Mouse (Mus musculus) intestine, embryonic 16.5 days (tissue): ENCODE measurements around the gene Mcrip2. TPM values are rescaled to one million over a fixed set of nuclear protein-coding genes. Genes with fewer than 3 reads are reported as not detected.

Source experiments
- ATAC-seq: fragments of 200-750 bp; cut with Nextera tagmentation; 2 replicates; pipeline ENCODE4 v1.8.0; 2017; ENCODE audit warnings: moderate TSS enrichment, moderate library complexity
- H3K27ac ChIP-seq: fragments of 300-500 bp; sonication (generic); 2 replicates; pipeline ENCODE4 v1.5.1; 2014; ENCODE audit warnings: mild to moderate bottlenecking, low read length
- H3K27me3 ChIP-seq: fragments of 300-500 bp; sonication (generic); replicated peaks from 2 replicates; pipeline ENCODE4 v1.6.1; 2014; ENCODE audit warnings: low read length, control low read depth, mixed read lengths; ENCODE audit not compliant: control insufficient read depth, insufficient read depth
- H3K36me3 ChIP-seq: fragments of 300-500 bp; sonication (generic); 2 replicates; pipeline ENCODE4 v1.6.1; 2014; ENCODE audit warnings: low read length, control low read depth; ENCODE audit not compliant: control insufficient read depth, insufficient read depth
- H3K4me1 ChIP-seq: fragments of 300-500 bp; sonication (generic); 2 replicates; pipeline ENCODE4 v1.6.1; 2014; ENCODE audit warnings: low read length, control low read depth, mixed read lengths; ENCODE audit not compliant: control insufficient read depth, insufficient read depth
- H3K4me2 ChIP-seq: fragments of 300-500 bp; sonication (generic); 2 replicates; pipeline ENCODE4 v1.6.1; 2014; ENCODE audit warnings: low read depth, low read length, control low read depth
- H3K4me3 ChIP-seq: fragments of 300-500 bp; sonication (generic); 2 replicates; pipeline ENCODE4 v1.5.1; 2014; ENCODE audit warnings: mild to moderate bottlenecking, low read length
- H3K9ac ChIP-seq: fragments of 300-500 bp; sonication (generic); 2 replicates; pipeline ENCODE4 v1.6.1; 2014; ENCODE audit warnings: low read depth, low read length
- H3K9me3 ChIP-seq: fragments of 300-500 bp; sonication (generic); 2 replicates; pipeline ENCODE4 v1.6.1; 2016; ENCODE audit warnings: low read length, control low read depth; ENCODE audit not compliant: control insufficient read depth
- WGBS: fragments of 180-500 bp; shearing (Covaris S2); extraction: QIAGEN DNeasy Blood & Tissue Kit; methylation state at CpG from one replicate; pipeline ENCODE4 v1.1.7; 2014; 5-methylcytosine and 5-hydroxymethylcytosine counted together
- polyA plus RNA-seq: library from polyadenylated mRNA; unstranded; fragments of >200 nt; fragmentation: Nextera tagmentation; extraction: Ambion mirVana; gene quantifications from 2 replicates; pipeline ENCODE4 v1.2.1, GENCODE M21; 2015

The Mcrip2 gene
- polyA plus RNA-seq, 1 experiment from 2014 or later = 89.3 TPM

DNA sequence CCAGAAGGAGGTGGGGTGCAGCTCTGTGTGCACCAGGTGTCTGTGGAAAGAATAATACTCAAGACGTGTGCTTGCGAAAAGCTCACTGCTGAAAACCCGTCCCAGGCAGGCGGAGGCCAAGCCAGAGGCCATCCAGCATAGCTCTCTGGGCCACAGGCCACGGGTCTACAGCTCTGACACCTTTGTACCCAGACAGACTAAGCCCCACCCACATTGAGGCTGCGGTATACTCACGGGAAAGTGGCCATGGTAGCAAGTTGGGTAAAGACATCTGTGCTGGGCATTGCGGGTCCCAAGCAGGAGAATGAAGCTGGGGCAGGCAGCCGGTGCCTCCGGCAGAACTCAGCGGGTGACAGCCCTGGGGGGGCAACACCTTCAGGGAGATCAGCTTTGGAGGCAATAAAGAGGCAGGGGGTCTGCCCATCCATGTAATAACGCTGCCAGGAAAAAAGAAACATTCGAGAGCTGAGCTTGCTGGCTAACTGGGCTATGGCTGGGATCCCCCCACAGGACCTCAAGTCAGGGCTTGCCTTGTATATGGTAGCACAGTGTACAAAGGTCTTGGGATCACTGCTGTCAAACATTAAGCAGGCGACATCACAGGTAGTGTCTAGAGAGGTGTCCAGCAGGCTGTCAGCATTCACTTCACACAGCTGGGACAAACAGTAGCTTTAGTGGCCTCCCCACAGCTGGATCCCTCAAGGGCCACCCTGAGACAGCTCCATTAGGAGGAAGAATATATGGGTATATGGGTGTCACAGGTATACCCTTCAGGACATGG, 28.9 kb downstream of the Mcrip2 start:
- Histone ChIP-seq H3K9me3 (no peaks in the 10 kb centered on the region), H3K27me3 (no peaks in the 10 kb centered on the region), H3K9ac (peak overlapping the region; percentile 2; the same call in 1 of the 2 replicates), H3K4me3 (no peak overlapping the region), H3K4me2 (peak overlapping the region; percentile 18; the same call in 1 of the 2 replicates), H3K27ac (peak overlapping the region; percentile 60), H3K36me3 (peaks cover 19% of the 10 kb centered on the region; the same call in 1 of the 2 replicates), H3K4me1 (peaks cover 40% of the 10 kb centered on the region)
- WGBS = 77% methylated on average over 14 of the region's 14 CpGs
- peak; percentile 56 for ATAC-seq

DNA sequence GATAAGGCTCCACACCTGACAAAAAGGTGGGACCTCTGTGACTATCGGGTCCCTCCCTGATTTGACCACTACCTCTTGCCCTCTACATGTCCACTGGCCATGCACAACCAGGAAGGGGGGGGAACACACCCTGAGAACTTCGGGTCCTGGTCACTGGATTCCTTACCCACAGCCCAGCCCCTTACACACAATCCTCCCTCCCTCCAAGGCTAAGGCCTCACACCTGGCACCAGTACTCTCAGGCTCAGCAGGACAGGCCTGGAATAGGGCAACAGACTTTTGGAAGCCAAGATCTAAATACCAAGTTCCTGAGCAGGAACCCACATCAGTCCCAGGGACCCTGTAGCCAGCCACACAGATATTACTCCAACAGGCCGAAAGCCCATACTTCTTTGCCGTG, 29.7 kb downstream of the Mcrip2 start:
- Histone ChIP-seq H3K9ac (0 out of 2 replicates have a peak overlapping the region, but pooled peaks have one; percentile 26), H3K27me3 (no peaks in the 10 kb centered on the region), H3K4me2 (no peak overlapping the region), H3K36me3 (peaks cover 19% of the 10 kb centered on the region; the same call in 1 of the 2 replicates), H3K4me1 (peaks cover 47% of the 10 kb centered on the region), H3K27ac (peak overlapping the region; percentile 60), H3K9me3 (no peaks in the 10 kb centered on the region), H3K4me3 (no peak overlapping the region)
- no peak for ATAC-seq
- WGBS = 84% methylated on average over 4 of the region's 4 CpGs

DNA sequence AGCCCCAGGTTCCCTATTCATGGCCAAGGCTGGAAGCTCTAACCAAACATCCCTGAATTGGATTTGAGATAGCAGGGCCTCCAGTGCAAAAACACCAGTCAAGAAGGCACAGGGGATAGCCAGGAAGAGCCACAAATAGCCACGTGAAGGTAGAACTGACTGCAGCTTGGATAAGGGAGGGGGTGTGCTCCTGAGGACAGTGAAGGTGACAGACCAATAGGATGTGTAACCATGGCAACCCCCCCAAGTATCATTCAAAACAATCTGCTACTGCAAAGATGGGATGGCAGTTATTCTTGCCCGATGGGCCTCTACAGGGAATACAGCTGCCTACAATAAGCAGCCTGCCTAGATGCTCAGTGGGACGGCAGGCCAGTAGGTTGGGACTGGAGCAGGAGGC, 31.0 kb downstream of the Mcrip2 start:
- Histone ChIP-seq H3K9ac (peak overlapping the region; percentile 72), H3K4me3 (no peak overlapping the region; the same call in 1 of the 2 replicates)
- 49% methylated on average over 3 of the region's 3 CpGs for WGBS

DNA sequence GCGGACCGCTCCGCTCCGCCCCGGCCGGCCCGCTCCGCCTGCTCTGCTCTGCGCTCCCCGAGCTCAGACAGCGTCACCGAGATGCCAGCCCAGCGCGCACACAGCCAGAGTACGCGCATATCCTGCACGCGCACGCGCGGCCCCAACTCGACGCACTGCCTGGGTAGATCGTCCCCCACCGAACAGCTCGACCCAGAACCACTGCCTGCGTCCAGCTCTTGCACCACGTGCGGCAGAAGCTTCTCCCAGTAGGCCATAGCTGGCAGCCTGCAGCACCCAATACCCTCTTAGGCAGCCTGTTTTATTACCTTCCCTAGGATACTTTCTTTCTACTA, 31.5 kb downstream of the Mcrip2 start, which contains the start of gene Rhbdl1:
Gene Rhbdl1, minus strand, starts transcription at position 220 of the 335 bp plus-strand sequence.
- Histone ChIP-seq H3K27me3 (no peaks in the 10 kb centered on the region), H3K27ac (peak within 1 kb of the TSS; percentile 3), H3K4me3 (peak within 1 kb of the TSS; percentile 43), H3K4me1 (peaks cover 41% of the 10 kb centered on the region), H3K36me3 (peaks cover 16% of the 10 kb centered on the region; the same call in 1 of the 2 replicates), H3K4me2 (peak within 1 kb of the TSS; percentile 87), H3K9ac (peak within 1 kb of the TSS; percentile 72), H3K9me3 (no peaks in the 10 kb centered on the region)
- 4% methylated on average over 29 of the region's 29 CpGs for WGBS
- ATAC-seq = no peak

More for the DNA sequence above, 31.0 kb downstream of the Mcrip2 start:
- no peaks in the 10 kb centered on the region for H3K9me3 ChIP-seq
- no peaks in the 10 kb centered on the region for H3K27me3 ChIP-seq
- peak overlapping the region; percentile 87 for H3K4me2 ChIP-seq
- ATAC-seq = no peak
- peak overlapping the region; percentile 3; the same call in 1 of the 2 replicates for H3K27ac ChIP-seq
- peaks cover 19% of the 10 kb centered on the region; the same call in 1 of the 2 replicates for H3K36me3 ChIP-seq
- H3K4me1 ChIP-seq = peaks cover 39% of the 10 kb centered on the region

DNA sequence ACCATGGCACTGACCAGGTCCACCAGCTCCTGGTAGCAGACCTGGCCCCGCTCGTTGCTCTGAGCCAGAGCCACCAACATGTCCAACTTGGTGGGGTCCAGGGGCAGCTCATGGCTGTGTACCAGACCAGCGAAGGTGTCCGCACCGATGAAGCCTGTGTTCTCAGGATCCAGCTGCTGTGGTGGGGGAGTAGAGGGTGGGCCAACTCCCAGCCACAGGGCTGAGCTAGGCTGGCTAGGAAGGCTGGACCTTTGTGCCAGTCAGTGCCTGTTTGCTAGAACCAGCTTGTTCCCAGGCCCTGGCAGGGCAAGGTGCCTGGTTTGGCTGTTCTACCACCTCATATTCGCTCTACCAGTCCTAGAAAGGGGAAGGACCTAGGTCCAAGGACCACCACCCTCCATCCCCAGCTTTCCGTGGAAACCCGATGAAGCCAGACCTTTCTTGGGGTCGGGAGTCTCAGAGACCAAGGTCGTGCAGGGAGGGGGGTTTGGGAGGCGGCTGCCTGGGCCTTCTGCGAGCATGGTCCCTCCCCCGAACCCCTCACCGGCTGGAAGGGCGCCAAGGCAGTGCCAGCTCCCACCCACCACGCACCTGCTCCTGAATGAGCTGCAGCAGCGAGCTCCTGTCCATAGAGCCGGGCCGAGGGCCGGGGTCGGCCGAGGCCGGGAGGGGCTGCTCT, 32.0 kb downstream of the Mcrip2 start:
- H3K27ac ChIP-seq = peak overlapping the region; percentile 3
- H3K9me3 ChIP-seq = no peaks in the 10 kb centered on the region
- H3K4me1 ChIP-seq = peaks cover 47% of the 10 kb centered on the region
- WGBS = 21% methylated on average over 23 of the region's 23 CpGs
- H3K4me3 ChIP-seq = peak overlapping the region; percentile 43
- H3K4me2 ChIP-seq = peak overlapping the region; percentile 87
- peak overlapping the region; percentile 72 for H3K9ac ChIP-seq
- no peaks in the 10 kb centered on the region for H3K27me3 ChIP-seq
- H3K36me3 ChIP-seq = peaks cover 11% of the 10 kb centered on the region; the same call in 1 of the 2 replicates
- ATAC-seq = no peak

DNA sequence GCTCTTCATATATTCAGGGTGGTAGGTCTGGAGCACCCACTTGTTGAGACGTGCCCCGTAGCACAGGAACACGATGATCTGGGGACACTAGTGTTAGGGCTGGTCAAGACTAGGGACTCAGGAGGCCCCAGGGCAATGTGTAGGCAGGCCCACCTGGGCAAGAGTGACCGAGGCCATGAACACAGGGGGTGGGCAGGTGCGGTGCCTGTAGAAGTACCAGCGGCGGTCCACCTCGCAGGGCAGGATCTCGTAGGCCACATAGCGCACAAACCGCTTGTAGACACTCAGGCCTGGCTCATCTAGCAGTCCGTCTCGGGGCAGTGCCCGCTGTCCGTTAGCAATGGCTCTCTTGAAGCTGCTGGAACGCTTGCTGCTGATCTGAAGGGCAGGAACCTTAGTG, 32.7 kb downstream of the Mcrip2 start:
- 91% methylated on average over 16 of the region's 16 CpGs for WGBS
- Histone ChIP-seq H3K27ac (no peak overlapping the region), H3K27me3 (no peaks in the 10 kb centered on the region), H3K9ac (0 out of 2 replicates have a peak overlapping the region, but pooled peaks have one; percentile 72), H3K4me3 (no peak overlapping the region; the same call in 1 of the 2 replicates), H3K4me1 (peaks cover 54% of the 10 kb centered on the region), H3K4me2 (no peak overlapping the region), H3K9me3 (no peaks in the 10 kb centered on the region), H3K36me3 (peaks cover 10% of the 10 kb centered on the region)
- ATAC-seq = no peak

DNA sequence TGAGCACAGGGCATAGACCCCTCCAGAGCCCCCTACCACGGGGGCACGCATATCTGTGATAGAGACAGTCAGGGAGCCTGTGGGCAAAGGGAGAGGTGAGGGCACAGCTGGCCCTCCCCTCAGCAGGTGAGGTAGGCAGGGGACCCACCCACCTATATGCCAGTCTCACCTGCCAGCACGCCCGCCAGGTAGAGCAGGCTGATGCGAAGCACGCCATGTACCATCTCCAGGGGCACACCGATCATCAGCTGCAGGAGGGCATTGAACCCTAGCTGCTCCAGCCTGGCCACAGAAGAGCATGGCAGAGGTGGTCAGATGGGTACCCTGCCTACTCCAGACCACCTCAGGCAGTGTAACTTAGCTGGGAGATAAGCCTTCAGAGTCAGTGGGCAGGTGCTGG, 33.3 kb downstream of the Mcrip2 start:
- Histone ChIP-seq H3K27ac (no peak overlapping the region), H3K9ac (peak overlapping the region; percentile 86), H3K9me3 (no peaks in the 10 kb centered on the region), H3K4me1 (peaks cover 59% of the 10 kb centered on the region), H3K4me3 (peak overlapping the region; percentile 85; the same call in 1 of the 2 replicates), H3K4me2 (peak overlapping the region; percentile 94; the same call in 1 of the 2 replicates), H3K27me3 (no peaks in the 10 kb centered on the region), H3K36me3 (peaks cover 15% of the 10 kb centered on the region)
- whole genome bisulfite sequencing = 91% methylated on average over 7 of the region's 7 CpGs
- no peak for ATAC-seq

DNA sequence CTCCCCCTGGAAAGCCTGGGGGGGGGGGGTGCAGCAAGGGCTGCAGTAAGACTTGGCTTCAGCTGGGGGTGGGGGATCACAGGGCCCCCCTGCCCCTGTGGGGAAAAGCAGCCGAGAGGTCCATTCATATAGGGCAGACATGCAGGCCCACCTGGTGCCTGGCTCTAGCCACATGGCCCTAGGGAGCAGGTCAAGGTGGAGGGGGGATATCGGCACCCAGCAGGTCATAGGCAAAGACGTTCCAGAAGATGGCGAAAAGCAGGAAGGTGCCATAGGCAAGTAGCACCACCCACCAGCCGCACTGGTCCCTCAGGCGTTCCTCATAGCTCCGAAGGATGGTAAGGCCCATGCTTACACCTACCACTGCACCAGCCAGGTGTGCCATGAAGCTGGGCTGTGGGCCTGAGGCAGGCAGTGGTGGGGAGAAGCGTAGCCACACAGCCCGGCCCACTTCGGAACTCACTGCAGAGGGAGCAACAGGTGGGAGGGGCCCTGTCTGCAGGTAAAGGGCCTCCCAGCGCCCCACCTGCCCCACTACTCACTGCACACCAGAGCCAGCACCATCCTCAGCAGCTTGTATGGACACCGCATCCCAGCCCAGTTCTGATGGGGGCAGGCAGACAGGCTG, 33.9 kb downstream of the Mcrip2 start:
- peak overlapping the region; percentile 94 for H3K4me2 ChIP-seq
- peaks cover 65% of the 10 kb centered on the region for H3K4me1 ChIP-seq
- H3K4me3 ChIP-seq = peak overlapping the region; percentile 85
- peak overlapping the region; percentile 86 for H3K9ac ChIP-seq
- no peak for ATAC-seq
- WGBS = 71% methylated on average over 12 of the region's 12 CpGs
- H3K27me3 ChIP-seq = no peaks in the 10 kb centered on the region
- peak overlapping the region; percentile 97 for H3K27ac ChIP-seq
- peaks cover 15% of the 10 kb centered on the region for H3K36me3 ChIP-seq
- H3K9me3 ChIP-seq = no peaks in the 10 kb centered on the region
